ENCODE assay signal across 10 mouse cellular contexts in genomic region chr1:75289376-75289775, GRCm38 (mm10). TPM values are rescaled to one million over a fixed set of nuclear protein-coding genes. Genes with fewer than 3 reads are reported as not detected.
DNase-seq lines count a peak whose midpoint lies in the region.
"Had no signal": no experiment of that assay in that cellular context is flagged by ENCODE, and none has a peak within 500 bp of the region (broad histone marks: within the 10 kb centered on the region; RNA-seq: fewer than 3 reads in every experiment).

No protein-coding gene starts in this region.

- peak; percentile 63 to 73 for DNase-seq in cerebellum, postnatal 10 days
- no peak for DNase-seq in cerebellum, adult 11-12 months
- peak; percentile 85 for DNase-seq in MN1 (ENCODE audit: low spot score)
- DNase-seq in heart, adult 8-10 months (ENCODE audit: low spot score), result peak; percentile 38
- DNase-seq in mesoderm, embryonic 11.5 days (ENCODE audit: low read depth, low spot score), result peak; percentile 80
- DNase-seq in spleen, postnatal 36 days (ENCODE audit: low spot score in 2 of 2), result no peak
- DNase-seq in urinary bladder, adult 18-20 months (ENCODE audit: low spot score in 2 of 2), result no peak
- DNase-seq in thymus, postnatal 0 days (ENCODE audit: low spot score), result no peak

RNA-seq across cellular contexts. Expression of gene Resp18, which starts 11.2 kb away (rescaled TPM):
- not detected for total RNA-seq in heart, adult 8-10 months (2022)
- 1.5 and 1.7 TPM in 2 replicates for polyA plus RNA-seq in thymus, postnatal 0 days (2015; fragmentation: Nextera tagmentation; extraction: Ambion mirVana)
- polyA plus RNA-seq: heart, embryonic 13.5 days had no signal

RNA-seq across cellular contexts. Expression of gene Ptprn, which starts 25.1 kb away (rescaled TPM):
- total RNA-seq in heart, adult 8-10 months (2022), result 1 to 10 TPM; 1.4 to 3.2 (median 1.8) TPM
- 0.98 and 1.1 TPM in 2 replicates for polyA plus RNA-seq in thymus, postnatal 0 days (2015; fragmentation: Nextera tagmentation; extraction: Ambion mirVana)

RNA-seq across cellular contexts. Expression of gene Dnpep, which starts 28.4 kb away (rescaled TPM):
- total RNA-seq in heart, adult 8-10 months (2022), result 10 to 100 TPM; 85.4 to 89.1 (median 86.9) TPM
- 84.3 and 87.0 TPM in 2 replicates for polyA plus RNA-seq in thymus, postnatal 0 days (2015; fragmentation: Nextera tagmentation; extraction: Ambion mirVana)

RNA-seq across cellular contexts. Expression of gene Dnajb2, which starts 53.2 kb away (rescaled TPM):
- 100 to 1,000 TPM; 102 to 135 (median 117) TPM for total RNA-seq in heart, adult 8-10 months (2022)
- 14.2 and 14.7 TPM in 2 replicates for polyA plus RNA-seq in thymus, postnatal 0 days (2015; fragmentation: Nextera tagmentation; extraction: Ambion mirVana)

RNA-seq across cellular contexts. Expression of gene A630095N17Rik, which starts 57.5 kb away (rescaled TPM):
- total RNA-seq in heart, adult 8-10 months (2022), result not detected
- 0.78 and 0.96 TPM in 2 replicates for polyA plus RNA-seq in thymus, postnatal 0 days (2015; fragmentation: Nextera tagmentation; extraction: Ambion mirVana)
- polyA plus RNA-seq: heart, embryonic 13.5 days; liver, embryonic 16.5 days had no signal

Comparison
In these comparisons a context has a peak if more than half of its experiments do, and no peak if none do; other contexts are left out.
1. DNase-seq: peak in cerebellum, postnatal 10 days (2 of 2), MN1 (single experiment), heart, adult 8-10 months (single experiment) and mesoderm, embryonic 11.5 days (single experiment); none in cerebellum, adult 11-12 months (single experiment), spleen, postnatal 36 days (0 of 2), urinary bladder, adult 18-20 months (0 of 2) and thymus, postnatal 0 days (single experiment).